Mouse (Mus musculus): ENCODE measurements around the gene Tbca. TPM values are rescaled to one million over a fixed set of nuclear protein-coding genes. Genes with fewer than 3 reads are reported as not detected.

The Tbca gene
- polyA plus RNA-seq, 1 experiment from 2014 or later, result 315 TPM

Other genes with a start within 250 kb of the Tbca start
- gene Otp, start 86.7 kb downstream of the Tbca start, polyA plus RNA-seq (2014; fragmentation: Nextera tagmentation; extraction: Ambion mirVana), result 10.0 and 13.5 TPM in 2 replicates
- gene Wdr41, start 187.4 kb downstream of the Tbca start, polyA plus RNA-seq (2014; fragmentation: Nextera tagmentation; extraction: Ambion mirVana), result 28.8 and 31.6 TPM in 2 replicates